Mouse (Mus musculus) hindbrain, embryonic 10.5 days (tissue): ENCODE measurements around the gene Fam53b. TPM values are rescaled to one million over a fixed set of nuclear protein-coding genes. Genes with fewer than 3 reads are reported as not detected.
A peak's percentile ranks its signal among the peaks of the same experiment; 100 is the strongest.

Source experiments
- DNase-seq: peaks from one replicate; pipeline ENCODE4 v3.0.0-alpha.2; 2017; ENCODE audit warnings: low spot score
- H3K27ac ChIP-seq: fragments of 300-500 bp; sonication (generic); 2 replicates; pipeline ENCODE4 v1.5.1; 2016; ENCODE audit warnings: mild to moderate bottlenecking, moderate library complexity
- H3K27me3 ChIP-seq: fragments of 300-500 bp; sonication (generic); 2 replicates; pipeline ENCODE4 v1.6.1; 2016; ENCODE audit warnings: mild to moderate bottlenecking; ENCODE audit not compliant: poor library complexity, insufficient read depth, severe bottlenecking
- H3K36me3 ChIP-seq: fragments of 300-500 bp; sonication (generic); 2 replicates; pipeline ENCODE4 v1.6.1; 2016; ENCODE audit warnings: mild to moderate bottlenecking, moderate library complexity
- H3K4me1 ChIP-seq: fragments of 300-500 bp; sonication (generic); replicated peaks from 2 replicates; pipeline ENCODE4 v1.6.1; 2016; ENCODE audit warnings: mild to moderate bottlenecking
- H3K4me3 ChIP-seq: fragments of 300-500 bp; sonication (generic); 2 replicates; pipeline ENCODE4 v1.5.1; 2016; ENCODE audit warnings: mild to moderate bottlenecking, moderate library complexity
- H3K9me3 ChIP-seq: fragments of 300-500 bp; sonication (generic); 2 replicates; pipeline ENCODE4 v1.6.1; 2016; ENCODE audit warnings: mild to moderate bottlenecking, moderate library complexity
- WGBS: fragments of 180-500 bp; shearing (Covaris S2); methylation state at CpG from one replicate; pipeline ENCODE4 v1.1.7; 2016; 5-methylcytosine and 5-hydroxymethylcytosine counted together
- polyA plus RNA-seq: library from polyadenylated mRNA; unstranded; fragments of >200 nt; fragmentation: Nextera tagmentation; extraction: Ambion mirVana; gene quantifications from 2 replicates; pipeline ENCODE4 v1.2.1, GENCODE M21; 2016

Gene Fam53b
- 25.5 and 27.7 TPM in 2 replicates for polyA plus RNA-seq

DNA sequence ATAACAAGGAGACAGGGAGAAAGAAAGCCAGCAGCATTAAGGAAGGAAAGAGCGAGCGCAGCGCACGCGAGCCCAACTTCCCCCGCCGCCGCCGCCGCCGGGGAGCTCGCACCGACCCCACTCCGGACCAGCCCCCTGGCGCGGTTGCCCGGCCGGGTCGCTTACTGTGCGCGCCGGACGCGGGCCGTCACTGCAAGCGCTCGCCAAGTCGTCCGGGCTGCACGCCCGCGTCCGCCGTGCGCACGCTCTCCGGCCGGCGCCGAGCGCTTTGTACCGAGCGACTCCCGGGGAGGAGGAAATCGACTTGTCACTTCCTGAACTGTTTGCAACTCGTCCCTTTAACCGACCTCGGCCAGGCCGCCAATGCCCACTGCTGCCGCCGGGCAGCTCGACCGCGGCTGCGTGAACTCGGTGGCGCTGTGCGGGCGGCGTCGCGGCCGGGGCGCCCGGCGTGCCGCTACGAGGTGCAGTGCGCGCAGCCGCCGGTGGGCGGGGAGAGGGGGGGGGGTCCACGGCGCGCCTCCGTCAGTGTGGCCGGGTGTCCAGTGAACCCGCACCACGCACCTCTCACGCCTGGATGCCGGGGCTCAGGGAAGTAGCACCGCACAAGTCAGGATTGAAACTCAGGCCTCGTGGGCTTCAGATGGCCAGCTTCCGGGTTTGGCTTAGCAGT, at the start of gene Fam53b:
Fam53b (minus strand) TSS at position 471 of the 673 bp plus-strand sequence.
- DNase-seq = peak; percentile 81
- H3K36me3 ChIP-seq = no peaks in the 10 kb centered on the region
- H3K9me3 ChIP-seq = no peaks in the 10 kb centered on the region
- peak within 1 kb of the TSS; percentile 92 for H3K27ac ChIP-seq
- H3K4me3 ChIP-seq = peak within 1 kb of the TSS; percentile 74
- under 1% methylated on average over 85 of the region's 85 CpGs for WGBS
- H3K4me1 ChIP-seq = peaks cover 60% of the 10 kb centered on the region
- no peaks in the 10 kb centered on the region for H3K27me3 ChIP-seq

DNA sequence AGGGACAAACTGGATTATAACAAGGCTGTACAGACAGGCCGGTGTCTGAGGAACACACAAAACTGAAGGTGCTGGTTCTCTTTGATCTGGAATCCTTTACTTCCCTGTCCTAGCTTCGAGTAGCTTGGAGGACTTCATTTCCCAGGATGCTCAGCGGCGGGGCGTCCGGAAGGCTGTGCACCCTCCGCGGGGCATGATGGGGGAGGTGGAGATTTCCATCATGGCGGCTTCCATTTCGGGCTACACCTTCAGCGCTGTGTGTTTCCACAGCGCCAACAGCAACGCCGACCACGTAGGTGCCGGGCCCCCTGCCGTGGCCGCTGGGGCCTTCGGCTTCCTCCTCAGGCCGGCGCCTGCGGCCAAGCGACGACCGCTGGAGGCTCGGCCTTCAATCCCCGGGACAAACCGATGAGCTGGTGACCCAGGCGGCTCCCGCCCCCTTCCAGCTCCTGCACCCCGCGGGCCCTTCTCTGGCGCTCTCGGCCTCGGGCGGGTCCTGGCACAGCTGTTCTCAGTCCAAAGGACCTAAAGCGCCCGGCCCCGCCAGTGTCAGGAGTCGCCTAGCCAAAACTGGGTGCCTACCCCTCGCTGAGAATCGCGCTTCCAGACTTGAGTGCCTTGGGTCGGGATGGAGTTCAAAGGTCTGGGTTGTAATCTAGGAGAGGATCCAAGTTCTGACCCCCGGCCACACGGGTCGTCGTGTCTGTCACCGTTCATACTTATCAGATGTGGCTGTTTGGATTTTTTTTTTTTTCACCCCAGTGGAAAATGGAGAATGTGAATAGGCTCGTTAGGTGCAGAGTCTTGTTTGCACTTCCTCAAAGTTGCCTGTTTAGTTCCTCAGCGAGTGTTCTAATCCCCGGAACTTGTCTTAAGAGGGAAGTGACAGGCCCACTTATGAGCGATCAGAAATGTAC, 45.6 kb upstream of the Fam53b start, which contains the start of gene Abraxas2:
Abraxas2 (plus strand) TSS at position 184 of the 917 bp plus-strand sequence.
- no peaks in the 10 kb centered on the region for H3K9me3 ChIP-seq
- WGBS = 1% methylated on average over 53 of the region's 53 CpGs
- no peaks in the 10 kb centered on the region for H3K36me3 ChIP-seq
- peak; percentile 87 for DNase-seq
- H3K4me1 ChIP-seq = peaks cover 17% of the 10 kb centered on the region
- H3K27ac ChIP-seq = peak within 1 kb of the TSS; percentile 96
- H3K4me3 ChIP-seq = peak within 1 kb of the TSS; percentile 99
- no peaks in the 10 kb centered on the region for H3K27me3 ChIP-seq

- H3K4me3 ChIP-seq = no peak overlapping the region
- peaks cover 17% of the 10 kb centered on the region for H3K4me1 ChIP-seq
- H3K27ac ChIP-seq = no peak overlapping the region
- no peak for DNase-seq
- 69% methylated on average over 5 of the region's 5 CpGs for WGBS
- H3K36me3 ChIP-seq = no peaks in the 10 kb centered on the region
- H3K9me3 ChIP-seq = no peaks in the 10 kb centered on the region
- H3K27me3 ChIP-seq = no peaks in the 10 kb centered on the region
These were observed 44.4 kb upstream of the Fam53b start for GRCm38 (mm10) chr7:132858043-132858608.

DNA sequence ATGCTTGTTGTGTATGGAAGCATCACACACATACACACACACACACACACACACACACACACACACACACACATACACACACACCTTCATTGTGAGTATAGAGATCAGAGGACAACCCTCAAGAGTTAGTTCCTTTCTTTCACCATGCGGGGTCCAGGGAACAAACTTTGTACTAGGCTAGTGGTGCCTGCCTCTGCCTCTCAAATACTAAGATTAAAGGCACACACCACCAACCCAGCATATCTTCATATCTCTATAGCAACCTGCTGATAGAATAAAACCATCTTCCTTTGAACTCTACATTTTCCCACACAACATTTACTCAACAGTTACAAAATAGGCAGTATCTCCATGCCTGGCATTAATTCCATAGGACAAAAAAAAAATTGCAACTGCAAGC, 42.4 kb upstream of the Fam53b start:
- 78% methylated on average over 1 of the region's 1 CpGs for WGBS
- Histone ChIP-seq H3K27me3 (no peaks in the 10 kb centered on the region), H3K27ac (no peak overlapping the region), H3K4me3 (no peak overlapping the region), H3K36me3 (no peaks in the 10 kb centered on the region), H3K4me1 (peaks cover 34% of the 10 kb centered on the region), H3K9me3 (no peaks in the 10 kb centered on the region)
- no peak for DNase-seq

DNA sequence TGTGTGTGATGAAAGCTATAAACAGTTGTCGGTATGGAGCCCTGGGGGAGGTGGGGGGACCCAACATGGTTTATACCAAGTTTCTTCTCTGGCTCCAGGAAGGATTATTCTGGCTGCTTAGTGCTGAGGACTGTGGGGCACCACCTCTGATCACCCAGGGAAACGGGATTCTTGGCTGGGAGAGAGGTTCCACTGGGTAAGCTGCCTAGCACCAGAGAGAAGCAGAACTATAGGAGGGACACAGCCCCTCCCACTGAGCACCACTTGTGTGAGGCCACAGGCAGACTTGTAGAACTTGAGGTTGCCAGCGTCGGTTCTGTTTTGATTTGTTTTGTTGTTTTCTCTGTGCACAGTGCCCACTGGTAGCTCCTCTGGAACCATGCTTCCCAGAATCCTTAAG, 40.3 kb upstream of the Fam53b start:
- H3K9me3 ChIP-seq = no peaks in the 10 kb centered on the region
- H3K27me3 ChIP-seq = no peaks in the 10 kb centered on the region
- H3K27ac ChIP-seq = no peak overlapping the region
- peaks cover 21% of the 10 kb centered on the region for H3K4me1 ChIP-seq
- WGBS = 73% methylated on average over 4 of the region's 4 CpGs
- peaks cover 16% of the 10 kb centered on the region for H3K36me3 ChIP-seq
- no peak for DNase-seq
- no peak overlapping the region for H3K4me3 ChIP-seq

- Histone ChIP-seq H3K36me3 (peaks cover 22% of the 10 kb centered on the region), H3K4me1 (peaks cover 18% of the 10 kb centered on the region), H3K27ac (0 out of 2 replicates have a peak overlapping the region, but pooled peaks have one; percentile 98), H3K4me3 (no peak overlapping the region), H3K27me3 (no peaks in the 10 kb centered on the region), H3K9me3 (no peaks in the 10 kb centered on the region)
- DNase-seq = no peak
- 87% methylated on average over 6 of the region's 6 CpGs for WGBS
These were observed 39.7 kb upstream of the Fam53b start for GRCm38 (mm10) chr7:132853361-132853760.

- peak within 1 kb of the TSS; percentile 98 for H3K27ac ChIP-seq
- peaks cover 33% of the 10 kb centered on the region for H3K36me3 ChIP-seq
- DNase-seq = peak; percentile 90
- H3K27me3 ChIP-seq = no peaks in the 10 kb centered on the region
- peak within 1 kb of the TSS; percentile 74 for H3K4me3 ChIP-seq
- peaks cover 18% of the 10 kb centered on the region for H3K4me1 ChIP-seq
- no peaks in the 10 kb centered on the region for H3K9me3 ChIP-seq
- WGBS = under 1% methylated on average over 37 of the region's 37 CpGs
These were observed 38.6 kb upstream of the Fam53b start, which contains the start of gene Eef1akmt2 for GRCm38 (mm10) chr7:132852173-132852844. TSS of gene Eef1akmt2 (minus strand) at chr7:132852673.

DNA sequence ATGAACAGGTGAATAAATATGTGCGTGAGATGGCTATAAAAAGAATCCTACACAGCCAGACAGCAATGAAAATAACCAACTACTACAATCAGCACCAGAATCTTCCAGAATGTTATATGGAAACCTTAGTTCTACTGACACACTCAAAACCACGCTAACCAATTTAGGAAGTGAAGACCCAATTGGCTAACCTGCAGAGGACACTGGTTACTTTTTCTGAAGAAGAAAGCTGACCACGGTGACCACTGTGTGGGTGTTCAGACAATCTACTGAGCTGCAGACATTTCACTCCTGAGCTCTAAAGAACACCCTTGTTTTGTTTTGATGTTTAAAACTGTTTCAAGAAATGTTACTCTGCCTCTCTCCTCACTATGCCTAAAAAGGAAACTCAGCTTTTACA, 29.5 kb upstream of the Fam53b start:
- Histone ChIP-seq H3K9me3 (no peaks in the 10 kb centered on the region), H3K36me3 (peaks cover 66% of the 10 kb centered on the region), H3K4me1 (no peaks in the 10 kb centered on the region), H3K27me3 (no peaks in the 10 kb centered on the region), H3K4me3 (no peak overlapping the region), H3K27ac (no peak overlapping the region)
- WGBS = 90% methylated on average over 3 of the region's 3 CpGs
- DNase-seq = no peak

DNA sequence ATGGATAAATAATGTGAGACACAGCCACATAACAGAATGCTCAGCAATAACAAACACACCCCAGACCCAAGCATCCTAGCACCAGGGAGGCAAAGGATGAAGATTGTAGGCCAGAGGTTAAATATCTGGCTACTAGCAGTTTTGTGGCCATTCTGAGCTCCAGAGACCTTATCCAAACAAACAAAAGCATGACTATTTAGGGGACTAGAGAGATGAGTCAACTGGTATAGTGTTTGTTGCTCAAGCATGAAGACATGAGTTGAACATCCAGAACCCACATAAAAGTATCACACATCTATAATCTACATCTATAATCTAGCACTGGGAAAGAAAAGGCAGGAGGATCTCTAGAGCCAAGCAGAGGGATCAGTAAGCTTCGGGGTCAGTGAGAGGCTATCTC, 28.8 kb upstream of the Fam53b start:
- no peaks in the 10 kb centered on the region for H3K4me1 ChIP-seq
- peaks cover 59% of the 10 kb centered on the region for H3K36me3 ChIP-seq
- DNase-seq = no peak
- no peaks in the 10 kb centered on the region for H3K9me3 ChIP-seq
- no peak overlapping the region for H3K4me3 ChIP-seq
- 91% methylated on average over 1 of the region's 1 CpGs for WGBS
- no peaks in the 10 kb centered on the region for H3K27me3 ChIP-seq
- H3K27ac ChIP-seq = no peak overlapping the region

DNA sequence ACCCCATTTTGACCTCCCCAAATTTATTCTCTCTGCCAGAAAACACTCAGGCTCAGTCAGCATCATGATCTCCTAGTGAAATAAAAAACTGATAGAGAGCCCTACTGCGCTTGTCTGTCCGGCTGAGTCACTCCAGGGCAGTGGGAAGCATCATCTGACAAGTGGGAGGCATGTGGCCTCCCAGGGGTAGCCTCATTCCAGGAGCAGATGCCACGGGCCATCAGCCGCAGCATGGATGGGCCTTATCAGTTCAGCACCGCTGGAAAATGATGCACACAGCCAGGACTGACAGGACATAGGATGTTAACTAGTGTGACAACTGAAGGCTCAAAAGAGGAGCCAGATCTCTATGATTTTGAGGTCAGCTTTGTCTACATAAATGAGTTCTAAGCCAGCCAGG, 27.6 kb upstream of the Fam53b start:
- H3K4me1 ChIP-seq = no peaks in the 10 kb centered on the region
- H3K27ac ChIP-seq = no peak overlapping the region
- peaks cover 55% of the 10 kb centered on the region for H3K36me3 ChIP-seq
- H3K27me3 ChIP-seq = no peaks in the 10 kb centered on the region
- DNase-seq = no peak
- 81% methylated on average over 5 of the region's 5 CpGs for WGBS
- H3K9me3 ChIP-seq = no peaks in the 10 kb centered on the region
- H3K4me3 ChIP-seq = no peak overlapping the region

DNA sequence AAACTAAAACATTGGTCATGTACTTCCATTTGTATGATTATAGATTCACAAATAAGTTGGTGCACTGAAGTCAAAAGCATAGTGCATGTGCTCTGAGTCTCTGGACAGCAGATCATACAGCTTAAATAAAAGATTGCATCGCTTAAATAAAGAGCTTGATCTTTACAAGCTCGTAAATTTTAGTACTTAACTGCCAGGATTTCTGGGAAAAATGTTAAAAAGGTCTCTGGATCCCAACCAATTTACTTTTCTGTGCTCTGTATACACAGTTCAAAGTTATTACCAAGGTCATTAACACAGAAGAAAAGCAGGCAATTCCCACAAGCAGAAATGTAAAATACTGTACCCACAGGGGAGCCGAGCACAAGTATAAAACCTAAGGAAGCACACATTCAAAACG, 17.3 kb upstream of the Fam53b start:
- WGBS = 92% methylated on average over 4 of the region's 4 CpGs
- no peak overlapping the region for H3K4me3 ChIP-seq
- no peak for DNase-seq
- H3K36me3 ChIP-seq = peaks cover 71% of the 10 kb centered on the region
- H3K4me1 ChIP-seq = no peaks in the 10 kb centered on the region
- no peaks in the 10 kb centered on the region for H3K27me3 ChIP-seq
- H3K27ac ChIP-seq = no peak overlapping the region
- H3K9me3 ChIP-seq = no peaks in the 10 kb centered on the region

GRCm38 (mm10) chr7:132824346-132825022, 10.8 kb upstream of the Fam53b start:
- Histone ChIP-seq H3K9me3 (no peaks in the 10 kb centered on the region), H3K27ac (no peak overlapping the region), H3K4me3 (no peak overlapping the region), H3K36me3 (peaks cover 52% of the 10 kb centered on the region), H3K4me1 (no peaks in the 10 kb centered on the region), H3K27me3 (no peaks in the 10 kb centered on the region)
- DNase-seq = no peak
- 25% methylated on average over 1 of the region's 1 CpGs for WGBS
